Mouse (Mus musculus) testis, adult 2 months (tissue): ENCODE measurements around the gene Calu. TPM values are rescaled to one million over a fixed set of nuclear protein-coding genes. Genes with fewer than 3 reads are reported as not detected.
A peak's percentile ranks its signal among the peaks of the same experiment; 100 is the strongest.

ENCODE experiments used
- H3K27ac ChIP-seq: fragments of 200-500 bp; 2 replicates; pipeline ENCODE4 v1.5.1; 2012; ENCODE audit warnings: low read depth, low read length; ENCODE audit not compliant: control insufficient read depth, insufficient read depth
- H3K27me3 ChIP-seq: fragments of 200-500 bp; 2 replicates; pipeline ENCODE4 v1.6.1; 2012; ENCODE audit warnings: mild to moderate bottlenecking, low read length, moderate library complexity; ENCODE audit not compliant: control insufficient read depth, insufficient read depth
- H3K36me3 ChIP-seq: fragments of 200-500 bp; 2 replicates; pipeline ENCODE4 v1.6.1; 2012; ENCODE audit warnings: mild to moderate bottlenecking, low read length; ENCODE audit not compliant: control insufficient read depth, insufficient read depth
- H3K4me1 ChIP-seq: fragments of 200-500 bp; 2 replicates; pipeline ENCODE4 v1.6.1; 2012; ENCODE audit warnings: low read length; ENCODE audit not compliant: control insufficient read depth, insufficient read depth
- H3K4me3 ChIP-seq: fragments of 200-500 bp; 2 replicates; pipeline ENCODE4 v1.5.1; 2012; ENCODE audit warnings: low read depth, mild to moderate bottlenecking, low read length, moderate library complexity, mixed read lengths; ENCODE audit not compliant: control insufficient read depth
- CTCF ChIP-seq: fragments of 200-500 bp; IDR thresholded peaks from 2 replicates; pipeline ENCODE4 v1.5.1; 2012; ENCODE audit warnings: low read depth, mild to moderate bottlenecking, inconsistent platforms, low read length, moderate library complexity; ENCODE audit not compliant: control insufficient read depth, insufficient read depth, insufficient replicate concordance
- POLR2A ChIP-seq: fragments of 200-500 bp; IDR thresholded peaks from 2 replicates; pipeline ENCODE4 v1.6.1; 2012; ENCODE audit warnings: low read depth, mild to moderate bottlenecking, inconsistent platforms, low read length, moderate library complexity; ENCODE audit not compliant: control insufficient read depth
- polyA plus RNA-seq: library from polyadenylated mRNA; depleted of rRNA; stranded (reverse); fragments of >200 nt; gene quantifications from 2 replicates; pipeline ENCODE4 v1.2.3, GENCODE M21; 2012

The Calu gene
- polyA plus RNA-seq, 1 experiment: 13.5 TPM

DNA sequence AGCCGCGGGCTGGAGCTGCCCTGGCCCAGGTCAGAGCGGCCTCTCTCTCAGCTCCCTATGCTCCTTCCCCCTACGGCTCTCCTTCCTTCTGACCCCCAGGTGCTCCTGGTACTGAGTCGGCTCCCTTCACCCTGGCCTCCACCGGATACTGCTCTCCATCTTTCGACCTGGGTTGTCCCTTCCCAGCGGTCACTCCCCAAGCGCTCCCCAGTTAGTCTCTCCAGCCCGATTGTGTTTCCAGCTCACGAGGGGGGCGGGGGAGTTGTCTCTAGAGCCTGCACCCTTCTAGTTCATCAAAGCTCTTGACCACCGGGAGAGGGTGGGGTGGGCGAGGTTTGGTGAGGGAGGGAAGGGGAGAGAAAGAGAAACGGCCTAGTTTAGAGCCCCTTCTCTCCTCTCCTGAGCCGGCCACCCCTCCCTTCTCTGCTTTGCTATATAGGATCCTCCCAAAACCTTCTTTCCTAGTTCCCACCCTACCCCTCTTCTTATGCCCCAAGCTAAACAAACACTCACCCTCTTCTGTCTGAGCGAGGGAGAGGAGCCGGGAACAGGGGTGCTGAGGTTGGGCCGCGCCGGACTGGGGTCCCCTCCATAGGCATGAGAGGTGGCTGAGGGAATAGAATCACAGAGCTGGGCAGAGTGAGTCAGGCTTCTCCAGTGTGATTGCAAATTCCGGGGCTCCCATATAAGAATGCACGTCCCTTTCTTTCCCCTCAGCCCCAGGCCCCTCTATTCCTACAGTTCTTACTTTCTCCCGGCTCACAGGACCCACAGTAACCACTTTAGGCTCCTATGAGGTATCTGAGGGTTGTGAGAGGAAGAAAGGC is 49.1 kb downstream of the Calu start:
- Histone ChIP-seq H3K27me3 (no peaks in the 10 kb centered on the region; the same call in 1 of the 2 replicates), H3K27ac (no peak overlapping the region), H3K4me3 (peak overlapping the region; percentile 85), H3K4me1 (peaks cover 9% of the 10 kb centered on the region), H3K36me3 (no peaks in the 10 kb centered on the region)
- TF ChIP-seq POLR2A (no peak), CTCF (no peak)

DNA sequence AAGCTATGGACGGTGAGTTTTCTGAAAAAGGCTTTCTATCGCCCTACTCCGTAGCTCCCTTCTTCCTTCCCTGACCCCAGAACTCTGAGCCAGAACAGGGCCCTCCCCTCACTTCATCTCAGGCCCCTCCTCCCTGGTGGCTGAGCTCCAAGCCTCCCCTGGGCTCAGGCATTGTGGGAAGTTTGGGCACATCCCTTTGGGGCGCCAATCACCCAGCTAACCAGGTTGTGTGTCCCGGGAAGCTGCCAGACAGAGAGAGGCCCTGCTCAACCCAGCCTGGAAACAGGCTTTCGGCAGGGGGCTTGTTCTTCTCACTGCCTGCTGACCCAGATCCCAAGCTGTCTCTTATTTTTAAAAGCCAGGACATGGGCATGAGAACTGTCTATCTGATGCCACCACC is 49.7 kb downstream of the Calu start:
- Histone ChIP-seq H3K27ac (no peak overlapping the region), H3K27me3 (no peaks in the 10 kb centered on the region; the same call in 1 of the 2 replicates), H3K36me3 (no peaks in the 10 kb centered on the region), H3K4me1 (peaks cover 9% of the 10 kb centered on the region), H3K4me3 (no peak overlapping the region)
- TF ChIP-seq CTCF (no peak), POLR2A (no peak)

DNA sequence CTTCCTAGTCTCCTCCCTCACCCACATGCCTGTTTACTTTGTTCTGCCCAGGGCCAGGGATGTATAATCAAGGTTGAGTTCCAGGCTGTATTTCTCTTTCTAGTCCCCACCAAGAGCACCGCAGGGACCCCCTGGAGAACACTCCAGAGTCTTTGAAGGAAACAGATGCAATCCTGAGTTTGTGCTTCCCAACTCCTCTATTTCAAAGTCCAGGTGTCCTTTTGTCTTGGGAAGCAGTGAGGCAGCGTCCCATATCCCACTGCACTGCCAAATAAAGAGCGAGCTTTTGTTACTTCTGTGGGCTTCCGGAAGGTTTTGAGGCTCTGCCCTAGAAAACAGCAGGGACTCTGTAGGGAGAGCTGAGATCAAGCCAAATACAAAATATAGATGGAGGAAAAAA is 52.0 kb downstream of the Calu start:
- TF ChIP-seq CTCF: no peak
- TF ChIP-seq POLR2A: no peak

DNA sequence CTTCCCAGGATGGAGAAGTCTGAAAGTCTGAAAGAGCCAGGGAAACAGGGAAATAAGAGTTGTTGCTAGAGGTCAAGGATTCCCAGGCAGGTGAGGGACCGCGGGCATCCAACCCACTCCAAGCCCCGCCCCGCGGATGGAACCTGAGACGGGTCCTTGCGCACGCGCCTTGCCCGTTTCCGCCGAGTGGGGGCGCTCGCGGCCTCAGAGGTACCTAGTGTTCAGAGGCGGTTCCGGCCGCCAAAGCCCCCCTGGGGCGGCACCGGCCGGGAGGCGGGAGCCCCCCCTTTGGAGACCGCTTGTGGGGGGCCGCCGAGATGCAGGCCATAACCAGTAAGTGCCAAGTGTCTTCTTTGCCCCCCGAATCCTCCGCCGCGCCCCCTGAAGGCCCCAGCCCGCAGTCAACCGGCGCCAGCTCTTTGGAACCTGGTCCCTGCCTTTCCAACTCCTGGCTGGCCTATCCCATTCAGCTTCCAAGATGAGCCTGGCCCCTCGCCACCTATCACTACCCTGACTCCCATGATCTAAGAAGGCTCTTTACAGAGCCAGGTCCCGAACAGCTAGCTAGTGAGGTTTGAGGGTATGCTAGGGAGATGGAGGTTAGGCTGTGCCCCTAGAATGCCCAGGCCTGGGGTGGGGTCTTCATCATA is 54.9 kb downstream of the Calu start:
- TF ChIP-seq CTCF: peak; percentile 66
- TF ChIP-seq POLR2A: peak; percentile 69
- H3K4me1 ChIP-seq: no peaks in the 10 kb centered on the region; the same call in 1 of the 2 replicates
- peak overlapping the region; percentile 75 for H3K27ac ChIP-seq
- peaks cover 1% of the 10 kb centered on the region; the same call in 1 of the 2 replicates for H3K36me3 ChIP-seq
- no peaks in the 10 kb centered on the region for H3K27me3 ChIP-seq
- peak overlapping the region; percentile 95 for H3K4me3 ChIP-seq

More for the DNA sequence above, 52.0 kb downstream of the Calu start:
- Histone ChIP-seq H3K4me1 (peaks cover 9% of the 10 kb centered on the region), H3K36me3 (0 out of 2 replicates have a peak, but pooled peaks cover 1% of the 10 kb centered on the region), H3K27ac (no peak overlapping the region), H3K27me3 (no peaks in the 10 kb centered on the region; the same call in 1 of the 2 replicates), H3K4me3 (no peak overlapping the region)

DNA sequence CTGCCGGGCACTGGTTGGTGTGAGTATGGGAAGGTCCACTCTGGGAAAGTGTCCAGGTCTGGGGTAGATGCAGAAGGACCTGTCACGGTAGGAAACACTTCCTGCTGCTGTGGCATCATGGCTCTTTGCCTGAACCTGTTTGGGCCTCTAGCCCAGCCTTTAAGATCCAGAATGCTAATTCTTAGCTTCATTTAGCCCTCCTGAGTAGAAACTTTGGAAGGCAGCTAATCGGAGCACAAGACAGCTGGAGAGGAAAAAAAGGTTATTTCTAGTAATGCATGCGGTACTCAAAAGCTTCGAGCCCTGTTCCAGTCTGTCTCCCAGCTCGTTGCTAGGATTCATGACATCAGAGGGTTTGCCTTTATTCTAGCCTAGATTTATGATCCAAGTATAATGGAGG is 58.5 kb downstream of the Calu start:
- Histone ChIP-seq H3K27ac (no peak overlapping the region), H3K36me3 (peaks cover 2% of the 10 kb centered on the region), H3K4me1 (no peaks in the 10 kb centered on the region; the same call in 1 of the 2 replicates), H3K27me3 (no peaks in the 10 kb centered on the region), H3K4me3 (no peak overlapping the region)
- TF ChIP-seq CTCF (no peak), POLR2A (no peak)

DNA sequence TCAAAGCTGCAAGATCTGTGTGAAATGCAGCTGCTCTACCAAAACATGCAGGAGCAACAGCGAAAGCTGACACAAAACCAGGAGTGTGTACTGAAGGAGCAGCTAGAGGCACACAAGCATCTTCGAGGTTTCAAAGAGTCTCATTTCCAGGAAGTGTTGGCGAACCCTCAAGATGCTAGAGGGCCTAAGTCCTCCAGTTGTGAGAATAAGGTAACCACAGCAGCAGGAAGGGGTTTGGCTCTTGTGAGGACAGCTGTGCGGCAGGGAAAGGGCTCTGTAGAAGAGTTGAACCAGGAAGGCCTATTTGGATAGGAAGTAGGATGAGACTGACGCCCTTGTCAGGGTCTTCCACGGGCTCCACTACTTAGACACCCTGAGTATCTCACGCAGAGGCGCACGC is 67.6 kb downstream of the Calu start:
- Histone ChIP-seq H3K27ac (no peak overlapping the region), H3K4me1 (no peaks in the 10 kb centered on the region), H3K36me3 (peaks cover 5% of the 10 kb centered on the region), H3K27me3 (no peaks in the 10 kb centered on the region), H3K4me3 (no peak overlapping the region)
- TF ChIP-seq CTCF (no peak), POLR2A (no peak)

DNA sequence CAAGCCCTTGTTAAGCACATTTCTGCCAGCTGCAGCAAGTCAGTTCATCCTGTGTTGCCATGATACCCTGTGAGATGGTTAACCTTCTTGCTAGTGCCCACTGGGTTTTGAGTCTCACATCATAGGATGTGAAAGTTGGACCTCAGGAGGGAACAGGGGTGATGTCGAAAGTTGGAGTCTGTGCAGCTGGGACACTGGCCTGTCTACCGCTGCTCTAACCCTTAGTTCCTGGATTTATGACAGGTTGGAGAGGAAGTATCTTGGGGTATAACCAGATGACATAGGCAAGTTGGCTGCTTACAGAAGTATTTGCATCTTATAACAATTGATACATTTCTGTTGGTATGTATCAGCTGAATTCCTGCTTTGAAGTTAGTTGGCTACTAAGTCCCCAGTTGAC is 72.7 kb downstream of the Calu start:
- Histone ChIP-seq H3K4me1 (no peaks in the 10 kb centered on the region), H3K4me3 (no peak overlapping the region), H3K36me3 (no peaks in the 10 kb centered on the region), H3K27me3 (no peaks in the 10 kb centered on the region), H3K27ac (no peak overlapping the region)
- TF ChIP-seq POLR2A (no peak), CTCF (no peak)
